Mouse (Mus musculus): ENCODE results near the gene Tm6sf1.

DNA sequence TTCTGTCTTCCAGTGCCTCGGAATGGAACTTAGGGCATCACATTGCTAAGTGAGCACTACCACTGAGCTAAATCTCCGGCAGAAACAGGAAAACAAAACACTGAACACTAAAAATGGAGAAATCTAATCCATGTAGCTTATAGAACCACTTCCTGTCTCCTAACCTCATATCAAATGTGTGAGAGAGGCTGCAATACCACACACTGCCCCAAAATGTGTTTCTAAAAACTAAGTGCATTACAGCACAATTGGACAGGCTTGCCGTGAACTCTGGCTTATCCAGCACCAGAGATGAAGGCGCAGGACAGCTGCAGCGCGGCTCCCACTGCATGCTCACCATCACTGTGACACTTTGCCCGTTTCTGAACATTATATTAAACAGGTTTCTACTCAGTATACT, 70.2 kb downstream of the Tm6sf1 start:
- TF ChIP-seq CTCF (IDR thresholded peaks at IDR 0.05) (no peak), POLR2A (IDR thresholded peaks at IDR 0.05; ENCODE audit: insufficient read depth, low read depth, low read length) (no peak), EP300 (IDR thresholded peaks at IDR 0.05; ENCODE audit: insufficient read depth, low read depth, low read length) (no peak)
